In the genomic region with DNA sequence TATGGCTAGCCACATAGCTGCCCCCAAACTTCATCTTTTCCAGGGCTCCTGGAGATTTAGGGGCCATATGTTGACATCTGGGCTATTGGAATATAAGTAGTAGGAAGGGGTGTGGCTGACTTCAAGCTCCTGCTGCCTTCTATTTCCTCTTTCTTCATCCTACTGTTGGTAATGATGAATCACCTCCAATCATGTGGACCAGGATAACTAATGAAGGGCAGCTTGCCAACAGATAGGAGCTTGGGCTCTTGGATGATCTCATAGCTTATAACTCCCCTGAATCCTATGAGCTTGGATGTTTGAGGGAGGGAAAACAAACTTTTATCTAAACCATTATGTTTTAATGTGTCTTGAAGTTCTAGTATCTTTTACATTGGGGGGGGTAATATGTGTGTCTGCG, we compare ENCODE assay signal across 16 mouse cellular contexts.
"Had no signal": no experiment of that assay in that cellular context is flagged by ENCODE, and none has a peak within 500 bp of the region (broad histone marks: within the 10 kb centered on the region; RNA-seq: fewer than 3 reads in every experiment).

No protein-coding gene starts in this region.

- H3K4me3 ChIP-seq: kidney, embryonic 15.5 days; limb, embryonic 13.5 days; midbrain, embryonic 10.5 days; myocyte; neural tube, embryonic 15.5 days; stomach, embryonic 15.5 days had no signal

- DNase-seq: kidney, adult 2 months; kidney, postnatal 25 days; layer of hippocampus, adult 9-11 months; left cerebral cortex, postnatal 4 days; lung, adult 18-20 months; lung, postnatal 4 days; midbrain, embryonic 14.5 days; right cerebral cortex, postnatal 4 days; thymus, postnatal 36 days had no signal

- H3K4me1 ChIP-seq: kidney, embryonic 15.5 days; midbrain, embryonic 10.5 days; neural tube, embryonic 15.5 days; stomach, embryonic 15.5 days had no signal

- H3K27ac ChIP-seq: kidney, embryonic 15.5 days; limb, embryonic 13.5 days; liver, embryonic 14.5 days; midbrain, embryonic 10.5 days; neural tube, embryonic 15.5 days; stomach, embryonic 15.5 days had no signal
